Mouse (Mus musculus) liver (tissue): ENCODE measurements at regions not wholly inside any gene's neighbourhood (a gene's known extent, or its start where the extent isn't known, plus 50 kb on each side); places are given as distances from the start of the nearest gene placed in this dataset.
"Not testable (repeated sequence)": the region's sequence is repeated elsewhere in the genome, so short reads cannot be mapped to it uniquely, and the experiment has no call there.

Experiments
- DNase-seq: peaks from one replicate; pipeline ENCODE4 v3.0.0-alpha.2; 2020; ENCODE audit warnings: mixed read lengths

DNA sequence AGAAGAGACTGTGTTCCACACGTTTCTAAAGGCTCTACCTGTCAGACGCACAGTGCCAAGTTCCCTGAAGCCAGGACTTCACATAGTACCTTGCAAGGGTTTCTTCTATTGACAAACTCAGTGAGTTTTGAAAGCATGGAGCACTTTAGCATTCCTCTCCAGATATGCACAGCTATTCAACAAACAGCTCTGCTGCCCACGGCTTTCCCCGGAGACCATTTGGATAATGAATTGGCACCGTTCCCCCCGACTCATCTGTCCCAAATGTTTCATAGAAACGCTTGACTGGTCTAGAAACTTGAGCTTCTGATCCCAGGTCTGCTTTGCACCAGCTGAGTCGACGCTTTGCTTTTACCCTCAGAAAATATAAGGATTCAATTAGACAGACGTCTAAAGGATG is 162.2 kb upstream of the St6galnac5 start:
- no peak for DNase-seq

DNA sequence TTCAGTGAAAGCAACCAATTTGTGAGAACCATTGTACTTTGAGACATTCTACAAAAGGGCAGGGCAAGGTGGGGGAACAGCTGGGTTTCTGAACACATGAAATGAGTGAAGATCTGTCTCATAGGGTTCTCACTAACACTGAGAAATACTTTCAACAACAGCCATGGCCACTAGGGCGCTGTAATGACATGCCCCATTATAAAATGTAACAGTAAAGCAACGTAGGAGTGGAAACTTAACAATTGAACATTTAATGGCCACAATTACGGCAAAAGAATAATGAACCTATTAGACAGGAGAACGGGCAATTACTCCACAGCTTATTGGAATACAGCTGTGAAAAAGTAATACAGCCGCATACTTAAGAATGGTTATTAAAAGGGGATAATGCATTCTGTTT is 158.9 kb upstream of the St6galnac5 start:
- DNase-seq: no peak

DNA sequence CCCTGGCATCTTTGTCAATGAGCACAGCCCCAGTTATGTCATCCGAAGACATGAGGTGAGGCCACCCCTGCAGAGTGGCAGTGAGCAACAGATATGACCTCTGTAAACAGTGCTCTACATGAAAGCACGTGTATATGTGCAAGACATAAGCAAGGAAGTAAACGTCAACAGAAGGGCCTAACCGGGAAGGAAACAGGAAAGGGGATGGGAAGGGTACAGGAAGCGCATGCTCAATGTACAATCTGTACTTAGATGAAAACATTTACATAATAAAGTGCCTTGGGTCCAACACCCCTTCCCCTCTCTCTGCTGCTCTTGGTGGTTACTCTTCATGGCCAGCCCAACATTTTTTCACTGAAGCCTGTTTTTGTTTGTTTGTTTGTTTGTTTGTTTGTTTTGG is 143.3 kb upstream of the St6galnac5 start:
- no peak for DNase-seq

DNA sequence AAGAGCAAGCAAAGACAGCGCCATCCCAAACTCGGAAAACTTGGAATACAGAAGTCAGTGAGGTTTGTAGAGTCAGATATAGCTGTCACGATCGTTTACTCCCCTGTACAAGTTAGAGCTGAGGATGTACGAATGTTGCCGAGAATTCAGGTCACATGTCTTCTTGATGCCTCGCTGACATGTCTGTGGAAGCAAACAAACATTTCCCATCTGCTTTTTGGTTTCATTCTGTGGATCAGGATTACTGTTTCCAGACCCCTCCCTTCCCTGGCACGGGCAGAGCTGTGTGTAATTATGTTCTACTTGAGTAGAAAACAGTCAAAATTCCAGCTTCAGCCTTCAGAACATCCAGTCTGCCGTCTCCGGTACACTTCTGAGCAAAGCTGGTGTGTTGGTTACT is 139.9 kb upstream of the St6galnac5 start:
- no peak for DNase-seq

DNA sequence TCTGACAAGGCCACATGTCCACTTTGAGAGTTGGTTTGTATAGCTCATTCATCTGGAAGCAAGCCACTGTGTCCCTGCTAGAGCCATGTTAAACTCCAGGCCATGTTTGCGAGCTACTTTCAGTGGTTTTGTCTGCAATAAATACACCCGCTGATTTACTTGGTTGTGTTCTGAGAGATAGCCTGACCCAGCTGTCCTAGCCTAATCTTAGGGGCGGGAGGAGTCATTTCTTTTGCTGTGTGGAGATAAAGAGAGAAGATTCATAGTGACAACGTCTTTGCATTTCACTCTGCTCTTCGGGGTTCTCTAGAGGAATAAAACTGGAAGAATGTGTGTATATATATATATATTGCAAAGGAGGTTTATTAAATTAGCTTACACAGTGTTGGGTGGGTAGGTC is 137.1 kb upstream of the St6galnac5 start:
- no peak for DNase-seq

DNA sequence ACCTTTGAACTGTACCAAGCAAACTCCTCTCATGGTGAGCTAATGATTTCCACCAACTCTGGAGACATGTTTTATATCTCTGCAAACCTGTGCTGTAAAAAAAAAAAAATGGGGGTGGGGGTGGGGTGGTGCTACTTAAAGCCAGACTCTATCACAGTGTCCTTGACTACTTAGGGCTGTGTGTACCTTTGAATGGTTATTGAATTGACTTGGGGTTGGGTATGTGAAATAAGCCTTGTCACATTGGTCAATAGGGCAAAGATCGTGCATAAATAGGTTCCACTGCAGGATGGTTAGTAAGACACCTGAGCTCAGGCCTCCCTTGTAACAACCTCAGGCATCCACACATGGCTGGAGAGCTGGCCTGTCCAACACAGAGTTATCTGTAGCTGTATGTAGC is 136.6 kb upstream of the St6galnac5 start:
- DNase-seq: no peak

DNA sequence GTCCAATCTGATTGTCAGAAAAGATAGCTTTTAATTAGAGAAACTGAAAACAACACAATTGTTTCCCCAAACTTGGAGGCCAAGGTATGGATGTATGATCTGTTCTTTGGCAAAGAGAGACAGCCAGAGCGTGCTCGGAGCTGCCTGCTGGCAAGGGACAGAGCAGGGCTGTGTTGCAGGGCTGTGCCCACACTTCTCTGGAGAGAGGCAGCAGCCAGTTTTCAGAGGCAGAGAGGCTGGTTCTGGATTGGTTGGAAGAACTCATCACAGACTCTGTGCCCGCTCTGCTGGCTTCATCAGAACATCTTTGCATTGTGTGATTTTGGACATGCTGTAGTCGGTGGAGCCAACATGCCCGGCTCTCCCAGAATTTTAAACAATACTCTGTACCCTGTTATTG is 123.5 kb upstream of the St6galnac5 start:
- no peak for DNase-seq

DNA sequence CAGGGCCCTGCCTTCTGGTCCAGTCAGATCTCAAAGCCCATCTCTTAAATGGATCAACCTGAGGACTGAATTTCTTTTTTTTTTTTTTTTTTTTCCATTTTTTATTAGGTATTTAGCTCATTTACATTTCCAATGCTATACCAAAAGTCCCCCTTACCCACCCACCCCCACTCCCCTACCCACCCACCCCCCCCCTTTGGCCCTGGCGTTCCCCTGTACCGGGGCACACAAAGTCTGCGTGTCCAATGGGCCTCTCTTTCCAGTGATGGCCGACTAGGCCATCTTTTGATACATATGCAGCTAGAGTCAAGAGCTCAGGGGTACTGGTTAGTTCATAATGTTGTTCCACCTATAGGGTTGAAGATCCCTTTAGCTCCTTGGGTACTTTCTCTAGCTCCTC is 108.5 kb upstream of the St6galnac5 start:
- DNase-seq: not testable (repeated sequence)

DNA sequence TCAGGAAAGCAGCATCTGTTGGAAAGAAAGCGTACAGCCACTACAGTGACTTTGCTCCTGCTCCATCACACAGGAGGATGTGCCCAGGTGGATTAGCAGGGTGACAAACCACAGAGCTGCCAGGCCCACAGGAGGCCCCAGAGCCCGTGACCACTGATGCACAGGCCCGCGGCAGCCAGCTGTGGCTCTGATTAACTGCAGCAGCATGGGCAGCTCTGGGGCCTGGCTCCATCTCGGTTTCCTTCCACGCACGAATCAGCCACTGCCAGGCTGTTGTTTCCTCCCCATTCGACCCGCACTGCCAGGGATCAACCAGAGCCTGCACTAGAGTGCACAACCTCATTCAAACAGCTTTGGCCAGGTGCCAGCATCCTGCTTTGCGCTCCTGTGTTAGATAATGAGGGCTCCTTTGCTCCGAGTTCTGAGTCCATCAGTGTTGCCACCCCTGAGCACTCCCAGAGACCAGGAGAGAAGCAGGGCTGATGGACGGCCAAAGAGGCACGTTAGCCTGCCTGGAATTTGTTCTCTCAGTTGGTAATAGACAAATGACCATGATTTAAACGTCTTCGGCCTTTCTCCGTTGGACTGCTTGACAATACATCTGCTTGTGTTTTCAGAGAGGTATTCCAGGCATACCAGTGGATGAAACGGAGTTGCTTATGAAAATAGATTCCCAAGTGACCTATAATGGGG is 103.2 kb upstream of the St6galnac5 start:
- DNase-seq: peak; percentile 34

DNA sequence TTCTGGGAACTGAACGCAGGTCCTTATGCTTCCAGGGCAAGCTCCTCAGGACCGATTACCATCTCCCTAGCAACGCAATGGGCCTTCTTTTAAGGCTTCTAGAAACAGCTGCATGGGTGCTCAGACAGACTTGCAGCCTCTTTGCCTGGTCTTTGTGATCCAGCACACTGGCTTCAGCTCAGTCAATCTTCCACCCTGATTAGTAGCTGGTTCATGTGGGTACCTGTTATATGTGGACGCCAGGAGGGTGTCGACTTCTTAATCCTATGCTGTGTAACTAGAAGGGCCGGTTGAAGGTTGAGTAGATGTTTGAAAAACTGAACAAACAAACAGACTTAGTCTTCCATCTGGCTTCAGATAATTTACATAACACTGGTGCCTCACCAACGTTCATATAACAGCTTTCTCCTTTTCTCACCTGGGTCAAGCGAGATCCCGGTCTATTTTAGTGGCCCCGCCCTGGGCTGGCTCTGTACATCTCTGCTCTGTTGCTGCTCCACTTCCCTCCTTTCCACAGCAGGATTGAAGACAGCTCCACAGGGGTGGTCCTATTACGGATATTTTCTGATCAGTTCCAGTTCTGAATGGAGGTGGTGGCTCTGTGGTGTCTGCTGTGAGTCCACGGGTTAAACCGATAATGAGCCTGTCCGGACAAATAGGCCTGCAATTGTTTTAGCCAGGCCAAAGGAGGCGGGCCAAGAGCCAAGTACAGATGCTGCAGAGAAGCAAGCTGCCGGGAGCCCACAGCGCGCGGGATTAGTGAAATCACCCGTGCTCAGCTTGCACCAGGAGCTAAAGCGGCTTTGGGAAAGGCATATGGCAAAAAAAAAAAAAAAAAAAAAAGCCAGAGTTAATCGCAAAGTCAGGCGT is 102.4 kb upstream of the St6galnac5 start:
- no peak for DNase-seq

DNA sequence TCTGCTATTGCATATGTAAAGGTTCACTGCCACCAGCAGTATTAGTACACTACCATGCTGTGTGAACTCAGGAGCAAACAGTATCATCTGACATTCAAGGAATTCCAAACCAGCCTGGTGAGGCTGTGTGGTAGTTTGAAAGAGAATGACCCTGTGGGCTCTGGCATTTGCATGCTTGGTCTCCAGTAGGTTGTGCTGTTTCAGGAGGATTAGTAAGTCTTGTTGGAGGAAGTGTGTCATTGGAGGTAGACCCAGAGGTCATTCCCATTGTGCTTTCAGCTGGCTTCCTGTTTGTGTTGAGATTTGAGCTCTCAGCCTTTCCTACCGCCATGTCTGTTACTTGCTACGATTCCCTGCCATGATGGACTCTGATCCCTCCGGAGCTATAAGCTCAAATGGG is 98.3 kb upstream of the St6galnac5 start:
- no peak for DNase-seq

DNA sequence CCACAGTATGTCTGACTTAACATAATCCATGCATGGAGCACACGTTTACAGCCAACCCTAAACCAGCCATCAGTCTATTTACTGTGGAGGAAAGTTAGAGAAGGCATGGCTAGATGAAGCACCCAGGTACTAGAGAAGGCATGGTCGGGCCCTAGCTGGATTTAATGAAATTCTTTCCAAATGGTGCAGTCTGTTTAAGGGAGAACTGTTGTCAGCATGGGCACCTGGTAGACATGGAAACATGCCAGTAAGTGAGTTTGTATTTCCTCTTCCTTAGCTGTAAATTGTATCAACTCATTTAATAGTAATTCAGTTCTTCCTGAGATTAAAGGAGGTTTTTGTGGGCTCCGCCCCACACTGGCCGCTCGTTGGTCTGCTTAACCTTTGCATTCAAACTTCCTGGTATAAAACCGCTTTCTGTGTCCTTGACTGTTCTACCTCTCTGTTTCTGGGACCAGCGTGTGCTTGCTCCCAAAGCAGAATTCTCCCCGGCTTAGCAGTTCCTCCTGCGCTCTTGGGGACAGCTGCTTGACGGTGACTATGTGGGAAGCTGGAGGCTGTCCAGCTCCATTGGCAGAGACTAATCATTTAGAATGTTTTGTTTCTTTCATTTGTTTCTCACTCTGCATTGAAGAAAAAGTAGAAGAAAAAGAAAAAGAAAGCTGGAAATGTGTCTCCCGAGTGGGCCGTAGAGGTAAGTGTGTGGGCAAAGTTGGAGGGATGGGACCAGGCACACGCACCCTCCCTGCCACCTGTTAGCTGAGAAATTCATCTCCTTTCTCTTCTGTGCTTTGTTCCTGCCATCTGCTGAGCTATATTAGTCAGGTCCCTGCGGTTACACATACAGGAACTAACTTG is 96.0 kb upstream of the St6galnac5 start:
- DNase-seq: no peak

DNA sequence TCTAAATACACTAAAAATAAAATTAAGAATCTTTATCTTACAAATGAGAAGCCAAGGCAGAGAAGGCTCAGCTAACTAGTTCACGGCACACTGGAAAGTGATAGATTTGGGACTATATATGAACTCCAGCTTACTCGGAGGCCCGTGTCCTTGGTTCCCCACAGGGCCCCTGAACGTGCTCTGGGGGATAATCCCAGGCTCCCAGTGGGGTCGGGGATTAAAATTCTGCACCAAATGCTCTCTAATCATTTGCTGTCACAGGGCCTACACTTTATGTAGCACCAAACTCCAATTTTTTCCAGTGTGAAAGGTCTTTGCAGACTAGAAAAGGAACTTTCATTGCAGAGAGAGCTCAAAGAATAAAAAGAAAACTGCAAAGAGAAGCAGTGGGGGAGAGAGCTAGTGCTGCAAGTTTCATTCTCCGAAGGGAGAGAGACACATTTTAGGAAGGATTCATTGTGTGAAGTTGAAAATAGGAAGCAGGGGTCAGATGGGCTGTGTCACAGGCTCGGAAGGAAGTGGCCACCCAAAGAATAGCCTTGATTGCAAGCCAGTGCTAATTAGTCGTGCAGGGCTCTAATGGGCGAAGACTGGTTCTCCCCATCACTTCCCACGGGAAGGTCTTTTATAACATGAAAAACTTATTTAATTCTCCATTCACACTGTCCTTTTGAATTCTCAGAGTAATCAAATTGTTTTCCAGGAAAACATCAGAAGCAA is 90.3 kb upstream of the St6galnac5 start:
- no peak for DNase-seq

DNA sequence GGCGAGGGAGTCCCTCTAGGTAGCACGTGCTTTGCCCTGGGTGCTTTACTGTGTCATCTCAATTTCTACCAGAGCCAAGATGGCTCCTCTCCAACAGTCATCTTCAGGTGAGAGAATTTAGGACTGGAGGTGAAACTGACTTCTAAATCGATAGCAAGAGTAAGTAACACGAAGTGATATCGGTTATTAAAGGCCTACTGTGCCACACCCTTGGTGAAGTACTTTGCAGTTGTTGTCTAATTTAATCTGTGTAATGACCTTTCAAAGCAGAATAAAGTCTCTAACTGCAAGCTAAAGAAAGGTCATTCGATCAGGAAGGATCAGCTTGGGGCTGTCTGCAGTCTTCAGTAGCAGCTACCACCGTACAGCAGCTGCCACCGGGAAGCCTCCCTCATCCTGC is 89.5 kb upstream of the St6galnac5 start:
- DNase-seq: no peak

DNA sequence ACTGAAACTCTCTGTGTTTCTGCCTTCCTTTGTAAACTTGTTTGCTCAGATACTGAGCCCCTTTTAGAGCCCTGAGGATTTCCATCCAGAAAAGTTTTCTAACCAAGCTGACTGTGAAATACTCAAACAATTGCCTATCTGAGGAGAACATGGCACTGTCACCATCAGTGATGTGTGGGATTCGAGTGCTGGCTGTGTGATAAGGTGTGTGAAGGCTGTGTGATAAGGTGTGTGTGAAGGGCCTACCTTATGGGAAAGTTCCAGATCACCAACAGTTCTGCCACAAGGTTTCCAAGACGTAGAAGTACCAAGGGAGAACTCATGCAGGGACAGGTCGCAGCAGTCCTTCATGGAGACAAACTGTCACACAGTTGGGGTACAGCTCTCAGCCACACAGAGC is 89.1 kb upstream of the St6galnac5 start:
- peak; percentile 53 for DNase-seq

DNA sequence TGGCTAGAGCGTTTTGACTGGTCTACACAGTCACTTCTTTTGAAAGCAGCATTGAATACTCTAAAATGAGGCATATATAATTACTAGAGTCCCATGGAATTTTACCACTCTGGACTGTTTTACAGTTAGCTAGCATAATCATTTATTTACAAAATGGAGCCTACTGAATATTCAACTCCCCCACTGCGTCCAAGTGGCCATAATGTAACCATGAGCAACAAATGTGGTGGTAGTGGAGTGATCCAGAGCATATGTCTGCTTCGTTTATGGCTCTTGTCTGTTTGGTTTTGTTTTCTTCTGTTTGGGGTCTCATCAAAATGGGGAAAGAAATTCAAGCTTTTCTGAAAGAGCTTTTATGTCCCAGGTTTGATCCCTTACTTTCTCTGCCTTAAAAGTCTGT is 83.8 kb upstream of the St6galnac5 start:
- no peak for DNase-seq

DNA sequence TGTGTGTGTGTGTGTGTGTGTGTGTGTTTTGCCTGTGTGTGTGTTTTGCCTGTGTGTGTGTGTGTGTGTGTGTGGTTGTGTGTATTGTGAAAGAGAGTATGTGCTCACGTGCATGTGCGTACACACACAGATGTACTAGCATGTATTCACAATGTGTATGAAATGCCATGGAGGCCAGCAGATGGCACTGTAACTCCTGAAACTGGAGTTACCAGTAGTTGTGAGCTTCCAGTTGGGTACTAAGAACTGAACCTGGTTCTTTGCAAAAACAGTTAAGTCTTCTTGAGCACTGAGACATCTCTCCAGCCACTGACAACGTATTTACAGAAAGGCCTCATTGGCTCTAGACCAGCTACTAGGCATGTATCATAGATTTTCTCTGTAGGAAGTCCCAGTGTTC is 71.1 kb upstream of the St6galnac5 start:
- DNase-seq: no peak

DNA sequence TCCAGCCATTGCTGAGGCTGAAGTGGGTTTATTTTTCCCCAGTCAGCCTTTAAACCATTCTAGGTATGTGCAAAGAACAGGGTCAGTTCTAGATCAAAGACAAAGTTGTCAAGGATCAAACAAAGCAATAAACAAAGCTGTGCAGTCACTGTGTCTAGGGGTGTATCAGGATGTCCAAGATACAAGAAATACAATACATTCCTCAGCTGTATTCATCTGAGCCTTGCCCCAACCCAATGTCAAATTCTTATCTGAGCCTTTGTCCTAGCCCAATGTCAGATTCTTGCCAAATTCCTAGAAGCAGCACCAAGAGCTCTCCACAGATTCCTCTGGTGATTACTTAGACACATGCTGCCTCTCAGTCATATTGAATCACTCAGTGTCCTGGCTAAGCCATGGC is 69.5 kb upstream of the St6galnac5 start:
- DNase-seq: no peak

DNA sequence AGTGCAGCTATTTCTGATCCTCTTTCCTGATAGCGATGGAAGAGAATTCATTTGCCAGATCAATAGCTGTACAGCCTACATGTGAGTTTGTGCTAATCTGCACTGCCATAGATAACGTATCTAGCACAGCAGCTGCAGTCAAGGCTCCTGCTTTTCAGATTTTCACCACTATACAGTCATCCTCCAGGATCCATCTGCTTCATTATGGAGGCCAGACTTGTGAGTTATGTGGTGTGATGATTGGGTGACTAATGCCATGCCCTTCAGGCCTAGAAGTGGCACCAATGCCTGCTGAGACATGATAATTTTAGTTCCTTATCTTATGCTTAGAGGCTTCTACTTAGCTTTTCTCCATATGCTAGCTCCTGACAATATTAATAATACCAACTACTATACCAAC is 63.3 kb upstream of the St6galnac5 start:
- DNase-seq: no peak

DNA sequence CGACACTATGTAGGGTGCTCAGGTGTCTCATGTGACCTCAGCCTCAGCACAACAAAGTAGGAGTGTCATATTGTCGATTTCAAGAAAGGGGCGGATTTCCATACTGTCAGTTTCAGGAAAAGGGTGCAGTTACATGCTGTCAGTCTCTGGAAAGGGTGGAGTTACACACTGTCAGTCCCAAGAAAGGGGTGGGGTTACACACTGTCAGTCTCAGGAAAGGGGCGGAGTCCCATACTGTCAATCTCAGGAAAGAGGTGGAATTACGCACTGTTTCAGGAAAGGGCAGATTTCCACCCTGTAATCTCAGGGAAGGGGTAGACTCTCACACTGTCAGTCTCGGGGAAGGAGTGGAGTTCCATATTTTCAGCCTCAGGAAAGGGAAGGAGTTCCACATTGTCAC is 51.9 kb upstream of the St6galnac5 start:
- no peak for DNase-seq
